Mouse (Mus musculus) neural tube, embryonic 14.5 days (tissue): ENCODE results near the gene Patj. TPM values are rescaled to one million over a fixed set of nuclear protein-coding genes. Genes with fewer than 3 reads are reported as not detected.

Experiments used
- ATAC-seq: fragments of 200-750 bp; cut with Nextera tagmentation; 2 replicates; pipeline ENCODE4 v1.8.0; 2017; ENCODE audit warnings: low read depth, mild to moderate bottlenecking, moderate TSS enrichment, moderate library complexity
- H3K27ac ChIP-seq: fragments of 300-500 bp; sonication (generic); 2 replicates; pipeline ENCODE4 v1.5.1; 2014; ENCODE audit warnings: low read depth, mild to moderate bottlenecking, control low read depth, low read length, moderate library complexity, mixed read lengths
- H3K27me3 ChIP-seq: fragments of 300-500 bp; sonication (generic); 2 replicates; pipeline ENCODE4 v1.6.1; 2014; ENCODE audit warnings: low read length; ENCODE audit not compliant: control insufficient read depth, insufficient read depth
- H3K36me3 ChIP-seq: fragments of 300-500 bp; sonication (generic); 2 replicates; pipeline ENCODE4 v1.6.1; 2014; ENCODE audit warnings: low read length, mixed read lengths; ENCODE audit not compliant: control insufficient read depth, insufficient read depth
- H3K4me1 ChIP-seq: fragments of 300-500 bp; sonication (generic); 2 replicates; pipeline ENCODE4 v1.6.1; 2014; ENCODE audit warnings: low read length; ENCODE audit not compliant: control insufficient read depth, insufficient read depth
- H3K4me2 ChIP-seq: fragments of 300-500 bp; sonication (generic); 2 replicates; pipeline ENCODE4 v1.6.1; 2014; ENCODE audit warnings: mild to moderate bottlenecking, low read depth, low read length, control low read depth
- H3K4me3 ChIP-seq: fragments of 300-500 bp; sonication (generic); 2 replicates; pipeline ENCODE4 v1.5.1; 2014; ENCODE audit warnings: low read depth, low read length, control low read depth, mixed read lengths
- H3K9ac ChIP-seq: fragments of 300-500 bp; sonication (generic); replicated peaks from 2 replicates; pipeline ENCODE4 v1.6.1; 2014; ENCODE audit warnings: low read depth, mild to moderate bottlenecking, control low read depth, low read length, mixed read lengths
- H3K9me3 ChIP-seq: fragments of 300-500 bp; sonication (generic); 2 replicates; pipeline ENCODE4 v1.6.1; 2016; ENCODE audit warnings: low read length; ENCODE audit not compliant: control insufficient read depth
- WGBS: fragments of 180-500 bp; shearing (Covaris S2); extraction: QIAGEN DNeasy Blood & Tissue Kit; methylation state at CpG from one replicate; pipeline ENCODE4 v1.1.7; 2014; 5-methylcytosine and 5-hydroxymethylcytosine counted together
- polyA plus RNA-seq: library from polyadenylated mRNA; unstranded; fragments of >200 nt; fragmentation: Nextera tagmentation; extraction: Ambion mirVana; gene quantifications from 2 replicates; pipeline ENCODE4 v1.2.1, GENCODE M21; 2014

Gene Patj
- polyA plus RNA-seq, 1 experiment from 2014 or later: 7.7 TPM

DNA sequence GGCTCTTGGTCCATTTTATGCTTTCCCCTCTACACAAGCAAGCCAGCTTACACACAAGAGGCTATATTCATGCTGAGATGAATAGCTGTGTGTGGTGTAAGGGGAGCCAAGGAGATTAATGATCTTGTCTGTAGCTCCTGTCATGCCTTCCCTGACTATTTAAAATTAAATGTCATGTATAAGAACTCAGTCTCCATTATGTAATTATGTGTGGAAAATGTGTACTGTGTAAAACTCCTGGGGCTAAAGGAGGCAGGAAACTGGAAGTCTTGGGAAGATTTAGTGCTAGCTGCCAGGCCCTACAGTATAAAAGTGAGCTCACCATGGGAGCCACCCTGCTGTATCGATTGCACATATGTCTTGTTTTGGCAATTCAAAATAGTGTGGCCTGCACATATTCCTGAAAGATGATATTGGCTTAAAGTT is 203.0 kb downstream of the Patj start:
- Histone ChIP-seq H3K4me3 (no peak overlapping the region), H3K9me3 (no peaks in the 10 kb centered on the region), H3K4me2 (no peak overlapping the region), H3K4me1 (peaks cover 11% of the 10 kb centered on the region; the same call in 1 of the 2 replicates), H3K27me3 (no peaks in the 10 kb centered on the region), H3K36me3 (no peaks in the 10 kb centered on the region), H3K27ac (no peak overlapping the region; the same call in 1 of the 2 replicates), H3K9ac (no peak overlapping the region)
- peak; percentile 75; the same call in 1 of the 2 replicates for ATAC-seq
- WGBS: 32% methylated on average over 1 of the region's 1 CpGs

DNA sequence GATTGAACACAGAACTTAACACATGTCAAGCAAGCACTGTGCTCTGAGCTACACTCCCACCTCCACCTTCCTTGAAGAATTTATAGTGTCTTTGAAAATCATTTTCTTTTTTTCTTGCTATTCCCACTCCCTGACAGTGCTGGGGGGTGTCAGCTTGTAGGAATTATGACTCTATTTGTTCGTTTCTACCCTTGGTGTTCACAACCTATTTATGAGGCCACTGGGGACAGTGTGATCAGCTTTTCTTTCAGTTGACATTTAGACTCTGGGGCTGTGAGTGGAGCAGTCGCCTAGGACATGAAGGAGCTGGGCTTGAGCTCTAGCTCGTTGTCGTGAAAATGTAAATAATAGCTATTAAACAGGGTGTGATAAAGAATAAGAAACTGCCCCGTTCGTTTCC is 203.8 kb downstream of the Patj start:
- WGBS: 19% methylated on average over 6 of the region's 6 CpGs
- H3K4me2 ChIP-seq: no peak overlapping the region
- H3K4me3 ChIP-seq: no peak overlapping the region
- no peak overlapping the region for H3K27ac ChIP-seq
- peaks cover 11% of the 10 kb centered on the region; the same call in 1 of the 2 replicates for H3K4me1 ChIP-seq
- H3K27me3 ChIP-seq: no peaks in the 10 kb centered on the region
- no peaks in the 10 kb centered on the region for H3K36me3 ChIP-seq
- no peak overlapping the region for H3K9ac ChIP-seq
- no peaks in the 10 kb centered on the region for H3K9me3 ChIP-seq
- peak; percentile 63; the same call in 1 of the 2 replicates for ATAC-seq

GRCm38 (mm10) chr4:98603131-98603530 is 207.5 kb downstream of the Patj start:
- Histone ChIP-seq H3K9ac (no peak overlapping the region), H3K4me1 (peaks cover 11% of the 10 kb centered on the region; the same call in 1 of the 2 replicates), H3K27ac (no peak overlapping the region), H3K4me3 (no peak overlapping the region), H3K4me2 (no peak overlapping the region), H3K9me3 (no peaks in the 10 kb centered on the region), H3K36me3 (no peaks in the 10 kb centered on the region), H3K27me3 (no peaks in the 10 kb centered on the region)
- no peak for ATAC-seq
- WGBS: 69% methylated on average over 6 of the region's 6 CpGs

- no peak overlapping the region for H3K4me3 ChIP-seq
- ATAC-seq: no peak
- 97% methylated on average over 2 of the region's 2 CpGs for WGBS
- no peaks in the 10 kb centered on the region for H3K36me3 ChIP-seq
- no peaks in the 10 kb centered on the region for H3K27me3 ChIP-seq
- no peak overlapping the region for H3K27ac ChIP-seq
- H3K4me1 ChIP-seq: no peaks in the 10 kb centered on the region
- H3K9me3 ChIP-seq: no peaks in the 10 kb centered on the region
- H3K4me2 ChIP-seq: no peak overlapping the region
- H3K9ac ChIP-seq: no peak overlapping the region
Observed at GRCm38 (mm10) chr4:98610501-98610900, 214.9 kb downstream of the Patj start.

GRCm38 (mm10) chr4:98614395-98614794 is 218.8 kb downstream of the Patj start:
- no peaks in the 10 kb centered on the region for H3K27me3 ChIP-seq
- 78% methylated on average over 3 of the region's 3 CpGs for WGBS
- no peak overlapping the region for H3K27ac ChIP-seq
- H3K4me2 ChIP-seq: no peak overlapping the region
- no peak overlapping the region for H3K9ac ChIP-seq
- no peaks in the 10 kb centered on the region for H3K4me1 ChIP-seq
- H3K36me3 ChIP-seq: no peaks in the 10 kb centered on the region
- no peak overlapping the region for H3K4me3 ChIP-seq
- ATAC-seq: no peak
- H3K9me3 ChIP-seq: no peaks in the 10 kb centered on the region

- no peaks in the 10 kb centered on the region for H3K27me3 ChIP-seq
- H3K4me3 ChIP-seq: no peak overlapping the region
- no peaks in the 10 kb centered on the region for H3K4me1 ChIP-seq
- H3K9me3 ChIP-seq: no peaks in the 10 kb centered on the region
- H3K27ac ChIP-seq: no peak overlapping the region
- H3K4me2 ChIP-seq: no peak overlapping the region
- ATAC-seq: no peak
- WGBS: 86% methylated on average over 6 of the region's 6 CpGs
- no peaks in the 10 kb centered on the region for H3K36me3 ChIP-seq
- H3K9ac ChIP-seq: no peak overlapping the region
Observed at GRCm38 (mm10) chr4:98619199-98619598, 223.6 kb downstream of the Patj start.

GRCm38 (mm10) chr4:98620986-98621784 is 225.6 kb downstream of the Patj start:
- H3K4me3 ChIP-seq: no peak overlapping the region
- no peak for ATAC-seq
- no peak overlapping the region for H3K9ac ChIP-seq
- no peak overlapping the region for H3K4me2 ChIP-seq
- H3K4me1 ChIP-seq: no peaks in the 10 kb centered on the region
- no peaks in the 10 kb centered on the region for H3K27me3 ChIP-seq
- H3K36me3 ChIP-seq: no peaks in the 10 kb centered on the region
- H3K27ac ChIP-seq: no peak overlapping the region
- no peaks in the 10 kb centered on the region for H3K9me3 ChIP-seq
- 68% methylated on average over 9 of the region's 9 CpGs for WGBS

- no peaks in the 10 kb centered on the region for H3K9me3 ChIP-seq
- no peaks in the 10 kb centered on the region for H3K27me3 ChIP-seq
- WGBS: 70% methylated on average over 1 of the region's 1 CpGs
- H3K4me2 ChIP-seq: no peak overlapping the region
- no peak overlapping the region for H3K4me3 ChIP-seq
- no peak overlapping the region for H3K9ac ChIP-seq
- no peaks in the 10 kb centered on the region for H3K4me1 ChIP-seq
- no peak for ATAC-seq
- H3K27ac ChIP-seq: no peak overlapping the region
- H3K36me3 ChIP-seq: no peaks in the 10 kb centered on the region
Observed at GRCm38 (mm10) chr4:98622180-98622579, 226.6 kb downstream of the Patj start.

DNA sequence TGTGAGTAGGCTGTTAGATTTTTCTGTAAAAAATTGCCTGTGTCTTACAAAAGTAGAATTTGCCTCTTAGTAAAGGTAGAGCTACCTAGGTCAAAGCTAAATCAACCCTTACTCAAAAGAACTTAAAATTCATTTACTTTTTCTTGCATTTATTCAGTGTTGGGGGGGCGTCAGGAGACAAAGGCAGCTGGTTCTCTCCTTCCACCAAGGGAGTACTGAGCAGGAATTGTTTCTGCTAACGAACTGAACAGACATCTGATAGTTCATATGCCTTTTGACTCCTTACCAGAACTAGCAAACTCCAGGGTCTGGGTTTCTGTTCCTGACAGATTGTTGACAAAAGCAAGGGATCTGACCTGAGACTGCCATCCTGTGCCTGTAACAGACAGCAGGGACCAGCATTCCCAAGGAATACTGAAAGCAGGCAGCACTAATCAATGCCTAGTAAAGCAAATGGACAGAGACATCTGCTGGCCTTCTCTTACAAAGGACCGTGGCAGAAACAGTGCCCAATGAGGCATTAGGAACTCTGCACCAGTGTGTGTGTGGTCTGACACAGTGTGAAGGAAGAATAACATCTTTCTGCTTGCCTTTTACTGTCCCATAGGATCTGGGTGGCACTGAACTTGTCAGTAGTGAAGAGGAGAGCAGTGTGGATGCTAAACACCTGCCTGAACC is 227.6 kb downstream of the Patj start:
- H3K27me3 ChIP-seq: no peaks in the 10 kb centered on the region
- peak; percentile 68; the same call in 1 of the 2 replicates for ATAC-seq
- H3K27ac ChIP-seq: no peak overlapping the region
- H3K9ac ChIP-seq: no peak overlapping the region
- no peaks in the 10 kb centered on the region for H3K4me1 ChIP-seq
- H3K9me3 ChIP-seq: no peaks in the 10 kb centered on the region
- no peak overlapping the region for H3K4me2 ChIP-seq
- no peak overlapping the region for H3K4me3 ChIP-seq
- H3K36me3 ChIP-seq: no peaks in the 10 kb centered on the region
- 28% methylated on average over 3 of the region's 3 CpGs for WGBS
